Mouse (Mus musculus) myocyte (in vitro differentiated cells): Measurements from ENCODE around the gene Slc25a13. TPM values are rescaled to one million over a fixed set of nuclear protein-coding genes. Genes with fewer than 3 reads are reported as not detected.
"Not testable (repeated sequence)": the region's sequence is repeated elsewhere in the genome, so short reads cannot be mapped to it uniquely, and the experiment has no call there.

Source experiments
- H3K27me3 ChIP-seq: one replicate; pipeline ENCODE4 v1.6.1; 2011; ENCODE audit not compliant: control insufficient read depth, insufficient read depth, insufficient read length
- H3K36me3 ChIP-seq: one replicate; pipeline ENCODE4 v1.6.1; 2011; ENCODE audit not compliant: control insufficient read depth, insufficient read depth
- H3K4me2 ChIP-seq: one replicate; pipeline ENCODE4 v1.6.1; 2011; ENCODE audit warnings: low read depth, control low read depth
- H3K4me3 ChIP-seq: one replicate; pipeline ENCODE4 v1.5.1; 2011; ENCODE audit warnings: mild to moderate bottlenecking, control low read depth, moderate library complexity
- H3K79me2 ChIP-seq: one replicate; pipeline ENCODE4 v1.6.1; 2011; ENCODE audit not compliant: control insufficient read depth, insufficient read depth
- H3ac ChIP-seq: one replicate; pipeline ENCODE4 v1.6.1; 2011; ENCODE audit not compliant: control insufficient read depth, insufficient read length
- CEBPB ChIP-seq: IDR thresholded peaks from 2 replicates; pipeline ENCODE4 v1.6.1; 2011; ENCODE audit warnings: mild to moderate bottlenecking, moderate library complexity; ENCODE audit not compliant: poor library complexity, insufficient read depth, severe bottlenecking
- E2F4 ChIP-seq: IDR thresholded peaks from one replicate; pipeline ENCODE4 v1.6.1; 2011; ENCODE audit warnings: mild to moderate bottlenecking, control low read depth, moderate library complexity; ENCODE audit not compliant: insufficient read depth
- MAX ChIP-seq: IDR thresholded peaks from one replicate; pipeline ENCODE4 v1.6.1; 2011; ENCODE audit warnings: low read depth, mild to moderate bottlenecking, control low read depth
- MYOD1 ChIP-seq, 3 experiments: IDR thresholded peaks; one replicate each; pipeline ENCODE4 v1.6.1; 2011; ENCODE audit warnings: control low read depth in 2 of 3, low read depth in 2 of 3, mild to moderate bottlenecking in 2 of 3, moderate library complexity in 1 of 3; ENCODE audit not compliant: insufficient read length in 2 of 3, control insufficient read depth in 1 of 3
- MYOG ChIP-seq, 3 experiments: IDR thresholded peaks; one replicate each; pipeline ENCODE4 v1.6.1; 2011; ENCODE audit warnings: control low read depth in 2 of 3, low read depth in 2 of 3, mild to moderate bottlenecking in 2 of 3; ENCODE audit not compliant: insufficient read length in 2 of 3, control insufficient read depth in 1 of 3, insufficient read depth in 1 of 3
- POLR2A ChIP-seq: IDR thresholded peaks from one replicate; pipeline ENCODE4 v1.6.1; 2011; ENCODE audit warnings: low read depth, mild to moderate bottlenecking, control low read depth, moderate library complexity; ENCODE audit not compliant: insufficient read length
- POLR2AphosphoS2 ChIP-seq: IDR thresholded peaks from one replicate; pipeline ENCODE4 v1.6.1; 2011; ENCODE audit warnings: low read depth, control low read depth; ENCODE audit not compliant: insufficient read length
- REST ChIP-seq: IDR thresholded peaks from one replicate; pipeline ENCODE4 v1.6.1; 2011; ENCODE audit warnings: mild to moderate bottlenecking, control low read depth, moderate library complexity; ENCODE audit not compliant: insufficient read depth, insufficient read length
- SRF ChIP-seq: IDR thresholded peaks from one replicate; pipeline ENCODE4 v1.6.1; 2011; ENCODE audit warnings: low read depth; ENCODE audit not compliant: control insufficient read depth, insufficient read length
- TCF12 ChIP-seq: IDR thresholded peaks from one replicate; pipeline ENCODE4 v1.6.1; 2011; ENCODE audit warnings: mild to moderate bottlenecking, control low read depth; ENCODE audit not compliant: poor library complexity, insufficient read depth, severe bottlenecking
- TCF3 ChIP-seq: IDR thresholded peaks from one replicate; pipeline ENCODE4 v1.6.1; 2011; ENCODE audit warnings: low read depth, control low read depth; ENCODE audit not compliant: insufficient read length
- USF1 ChIP-seq: IDR thresholded peaks from one replicate; pipeline ENCODE4 v1.6.1; 2011; ENCODE audit warnings: low read depth, mild to moderate bottlenecking, control low read depth, moderate library complexity
- polyA plus RNA-seq: library from polyadenylated mRNA; unstranded; fragments of >200 nt; fragmentation: generic; extraction: Trizol; gene quantifications from one replicate; pipeline ENCODE4 v1.2.1, GENCODE M21; 2012; ENCODE audit warnings: missing spikeins

Slc25a13 gene
- polyA plus RNA-seq, 1 experiment, result 0.42 TPM

DNA sequence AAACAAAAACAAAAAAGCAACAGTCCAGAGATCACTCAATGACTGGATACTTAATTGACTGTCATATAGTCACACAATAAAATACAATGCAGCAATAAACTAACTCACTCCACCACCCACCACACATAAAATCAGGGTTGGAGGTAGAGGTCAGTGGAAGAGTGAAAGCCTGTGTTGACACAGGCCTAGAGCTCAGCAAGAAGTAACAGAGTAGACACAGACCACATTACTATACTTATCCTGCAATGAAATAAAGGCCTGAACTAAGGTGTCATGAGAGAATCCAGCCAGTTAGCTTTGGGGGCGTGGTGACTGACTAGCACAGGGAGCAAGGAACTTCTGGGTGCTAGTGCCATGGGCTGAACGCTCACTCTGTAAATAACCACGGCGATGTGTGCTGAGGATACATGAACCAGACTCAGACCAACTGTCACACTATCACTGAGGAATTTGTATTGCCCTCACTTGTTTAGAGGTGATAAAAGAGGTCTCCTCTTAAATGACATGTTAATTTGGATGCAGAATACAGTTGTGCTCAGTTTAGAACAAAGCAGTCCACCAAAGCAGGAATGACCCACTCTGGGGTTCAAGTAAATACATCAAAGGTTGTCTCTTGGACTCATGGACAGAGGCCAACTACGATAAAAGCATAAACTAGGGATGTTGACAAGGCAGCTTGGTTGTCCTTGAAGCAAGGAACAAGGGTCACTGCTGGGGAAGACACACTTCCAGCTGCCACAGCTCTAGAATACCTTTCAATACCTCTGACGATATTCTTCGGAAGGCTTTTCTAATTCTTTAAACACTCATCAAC lies 31.8 kb downstream of the Slc25a13 start:
- TF ChIP-seq TCF12 (no peak), POLR2AphosphoS2 (no peak), MYOG (IDR thresholded peaks at IDR 0.05; ENCODE audit: control insufficient read depth in 1 of 3, insufficient read depth in 1 of 3, insufficient read length in 2 of 3, low read depth in 2 of 3) (no peak), TCF3 (no peak), USF1 (no peak), POLR2A (no peak), MAX (no peak), CEBPB (no peak), REST (no peak), MYOD1 (IDR thresholded peaks at IDR 0.05; ENCODE audit: control insufficient read depth in 1 of 3, insufficient read length in 2 of 3, low read depth in 2 of 3) (no peak), E2F4 (no peak), SRF (no peak)
- Histone ChIP-seq H3K79me2 (no peaks in the 10 kb centered on the region), H3K36me3 (no peaks in the 10 kb centered on the region), H3ac (no peak overlapping the region), H3K27me3 (no peaks in the 10 kb centered on the region), H3K4me2 (no peak overlapping the region), H3K4me3 (no peak overlapping the region)

DNA sequence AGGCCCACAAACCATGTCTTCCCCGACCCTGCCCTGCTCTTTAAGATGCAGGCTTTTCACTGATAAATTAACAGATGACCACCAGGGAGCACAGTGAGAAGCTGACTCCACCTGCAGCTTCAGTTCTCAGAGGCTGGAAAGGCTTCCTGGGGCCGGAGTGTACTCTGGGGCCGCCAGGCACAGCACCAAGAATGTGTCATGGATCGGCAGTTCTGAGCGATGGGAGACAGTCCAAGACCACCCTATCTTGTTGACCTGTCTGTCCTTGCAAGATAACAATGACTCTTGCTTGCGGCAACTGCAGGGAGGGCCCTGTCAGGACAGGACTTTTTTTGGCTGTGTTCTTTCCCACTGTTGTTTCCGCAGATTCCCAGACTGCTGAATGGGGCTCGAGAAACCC lies 33.4 kb downstream of the Slc25a13 start:
- Histone ChIP-seq H3K36me3 (no peaks in the 10 kb centered on the region), H3K79me2 (no peaks in the 10 kb centered on the region), H3K27me3 (no peaks in the 10 kb centered on the region), H3K4me3 (no peak overlapping the region), H3ac (no peak overlapping the region), H3K4me2 (no peak overlapping the region)
- TF ChIP-seq TCF12 (no peak), USF1 (no peak), TCF3 (no peak)

DNA sequence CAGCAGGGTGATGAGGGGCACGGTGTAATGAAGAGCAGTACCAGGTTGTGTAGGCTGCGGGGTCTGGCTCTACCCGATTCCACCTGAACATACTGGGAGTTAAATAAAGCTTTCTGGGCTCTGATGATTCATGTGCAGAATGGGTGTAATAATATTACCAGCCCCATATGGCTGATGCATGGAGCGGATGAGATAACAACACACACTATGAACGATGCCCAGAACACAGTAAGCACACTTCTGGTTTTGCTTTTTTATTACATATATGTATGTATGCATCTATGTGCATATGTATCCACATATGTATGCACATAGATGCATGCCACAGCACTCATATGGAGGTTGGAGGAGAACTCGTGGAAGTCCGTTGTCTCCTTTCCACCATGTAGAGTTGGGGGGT lies 34.8 kb downstream of the Slc25a13 start:
- H3K79me2 ChIP-seq, result no peaks in the 10 kb centered on the region
- no peak for TF ChIP-seq SRF
- no peak overlapping the region for H3ac ChIP-seq
- no peaks in the 10 kb centered on the region for H3K36me3 ChIP-seq
- no peaks in the 10 kb centered on the region for H3K27me3 ChIP-seq
- H3K4me3 ChIP-seq, result no peak overlapping the region
- no peak overlapping the region for H3K4me2 ChIP-seq

DNA sequence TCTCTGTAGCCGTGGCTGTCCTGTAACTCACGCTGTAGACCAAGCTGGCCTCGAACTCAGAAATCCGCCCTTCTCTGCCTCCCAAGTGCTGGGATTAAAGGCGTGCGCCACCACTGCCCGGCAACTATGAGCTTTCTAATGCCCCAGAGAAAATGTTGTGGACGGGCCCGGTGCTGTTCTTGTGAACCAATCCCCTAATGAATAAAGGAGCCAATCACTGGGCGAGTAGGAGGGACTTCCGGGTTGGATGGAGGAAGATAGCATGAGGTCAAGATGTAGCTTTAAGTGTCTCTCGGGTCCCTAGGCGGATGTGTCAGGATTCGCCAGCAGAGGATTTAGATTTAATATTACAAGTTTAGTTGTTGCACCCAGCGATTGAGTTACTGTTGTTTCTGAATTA lies 38.6 kb downstream of the Slc25a13 start:
- not testable (repeated sequence) for H3K4me3 ChIP-seq, H3K4me2 ChIP-seq, H3K36me3 ChIP-seq, H3K27me3 ChIP-seq, H3ac ChIP-seq, H3K79me2 ChIP-seq

DNA sequence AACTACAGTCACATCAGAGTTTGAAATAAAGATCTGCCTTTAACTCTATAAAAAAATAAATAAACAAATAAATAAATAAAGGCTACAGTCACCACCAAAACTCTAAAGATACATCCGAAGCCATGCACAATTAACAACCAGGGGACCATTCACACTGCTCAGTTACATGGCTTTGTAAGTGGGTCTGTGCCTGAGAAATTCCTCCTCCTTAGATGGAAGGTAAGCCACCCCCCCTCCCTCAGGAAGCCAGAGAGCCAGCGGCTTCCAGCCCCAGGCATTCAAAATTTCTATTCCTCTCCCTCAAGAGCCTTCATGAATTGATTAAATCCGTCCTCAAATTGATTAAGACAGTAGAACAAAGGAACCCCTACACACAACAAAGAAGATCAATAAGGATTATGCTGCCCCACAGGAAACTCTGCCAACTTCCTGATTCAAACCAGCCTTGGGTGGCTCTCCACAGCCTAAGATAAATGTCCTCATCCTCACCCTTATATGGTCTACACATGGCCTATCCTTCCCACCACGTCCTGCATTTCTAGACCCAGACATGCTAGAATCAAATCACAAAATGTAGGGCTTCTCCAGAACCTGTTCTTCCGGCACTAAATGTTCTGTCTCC lies 41.5 kb downstream of the Slc25a13 start:
- H3K4me3 ChIP-seq, result no peak overlapping the region
- no peaks in the 10 kb centered on the region for H3K36me3 ChIP-seq
- no peak overlapping the region for H3K4me2 ChIP-seq
- H3K79me2 ChIP-seq, result no peaks in the 10 kb centered on the region
- H3K27me3 ChIP-seq, result no peaks in the 10 kb centered on the region
- TF ChIP-seq USF1, result no peak
- TF ChIP-seq CEBPB, result no peak
- TF ChIP-seq POLR2AphosphoS2, result no peak
- no peak for TF ChIP-seq MYOD1 (IDR thresholded peaks at IDR 0.05; ENCODE audit: control insufficient read depth in 1 of 3, insufficient read length in 2 of 3, low read depth in 2 of 3)
- TF ChIP-seq MAX, result no peak
- TF ChIP-seq REST, result no peak
- TF ChIP-seq TCF12, result no peak
- TF ChIP-seq MYOG (IDR thresholded peaks at IDR 0.05; ENCODE audit: control insufficient read depth in 1 of 3, insufficient read depth in 1 of 3, insufficient read length in 2 of 3, low read depth in 2 of 3), result no peak
- no peak for TF ChIP-seq SRF
- TF ChIP-seq E2F4, result no peak
- no peak for TF ChIP-seq POLR2A
- TF ChIP-seq TCF3, result no peak
- H3ac ChIP-seq, result no peak overlapping the region
